Mouse (Mus musculus): ENCODE data around the gene Tmcc3.

GRCm38 (mm10) chr10:94545259-94546019 lies 233.7 kb downstream of the Tmcc3 start:
- TF ChIP-seq CTCF (IDR thresholded peaks at IDR 0.05; ENCODE audit: low read depth, low read length) (no peak), POLR2A (IDR thresholded peaks at IDR 0.05; ENCODE audit: borderline replicate concordance, low read depth, low read length) (no peak)

Measured in bone marrow macrophage, adult 2 months (primary cell).